Mouse (Mus musculus) embryo, embryonic 9.5 days (tissue): ENCODE measurements at regions not wholly inside any gene's neighbourhood (a gene's known extent, or its start where the extent isn't known, plus 50 kb on each side); places are given as distances from the start of the nearest gene placed in this dataset.
"Not testable (repeated sequence)": the region's sequence is repeated elsewhere in the genome, so short reads cannot be mapped to it uniquely, and the experiment has no call there.

Experiments used
- DNase-seq: peaks from one replicate; pipeline ENCODE4 v3.0.0-alpha.2; 2017; ENCODE audit errors: extremely low spot score

DNA sequence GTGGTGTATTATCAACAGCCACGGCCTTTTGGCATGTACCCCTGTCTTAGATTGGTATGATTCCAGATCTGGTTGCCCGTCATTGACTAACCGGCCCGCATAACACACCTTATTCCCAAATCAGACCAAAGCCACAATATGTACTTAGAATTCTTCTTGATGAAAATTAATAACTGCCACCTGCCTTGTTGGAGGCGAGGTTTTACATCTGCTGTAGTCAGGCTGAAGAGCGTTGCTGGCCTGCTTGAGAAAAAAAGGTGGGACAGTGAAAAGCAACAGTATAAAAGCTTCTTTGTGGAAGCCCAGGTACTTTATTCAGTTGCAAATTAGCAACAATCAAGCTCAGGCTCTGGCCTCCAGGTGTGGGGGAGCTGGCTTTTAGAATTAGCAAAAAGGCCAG, 223.6 kb upstream of the Car8 start:
- DNase-seq, result not testable (repeated sequence)

DNA sequence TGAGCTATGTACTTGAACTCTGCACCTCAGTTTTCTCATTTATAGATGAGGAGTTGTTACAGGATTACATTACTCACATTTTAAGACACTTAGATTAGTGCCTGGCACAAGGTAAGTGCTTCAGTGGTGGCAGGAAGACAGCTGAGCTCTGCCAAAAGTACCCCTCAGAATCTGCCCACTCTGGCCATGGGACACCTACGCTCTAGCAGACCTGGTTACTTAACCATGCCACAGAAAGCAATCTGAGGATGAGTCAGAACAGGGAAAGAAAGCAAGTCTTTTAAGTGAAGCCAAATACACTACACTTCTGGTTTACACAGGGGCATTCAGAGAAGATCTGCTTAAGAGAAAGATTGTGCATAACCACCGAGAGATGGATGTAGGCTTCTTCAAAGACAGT, 215.5 kb upstream of the Car8 start:
- DNase-seq, result no peak

DNA sequence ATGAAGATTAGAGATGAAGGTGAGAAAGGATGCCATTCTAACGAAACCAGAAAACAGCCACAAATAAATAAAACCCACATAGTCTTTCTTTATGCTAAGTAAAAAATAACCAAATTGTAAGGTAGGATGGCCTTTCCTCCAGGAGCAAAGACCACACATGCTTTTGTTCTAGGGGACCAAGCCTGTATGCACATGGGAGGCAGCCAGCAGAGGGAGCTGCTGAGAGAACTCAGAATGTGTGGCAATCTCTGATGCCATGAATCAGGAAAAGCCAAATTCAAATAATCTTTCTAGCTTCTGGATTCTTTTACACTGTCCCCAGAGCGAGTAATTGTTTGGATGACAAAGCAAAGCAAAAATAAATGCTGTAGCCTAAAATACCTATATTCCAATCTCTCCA, 193.6 kb upstream of the Car8 start:
- DNase-seq, result peak; percentile 37

DNA sequence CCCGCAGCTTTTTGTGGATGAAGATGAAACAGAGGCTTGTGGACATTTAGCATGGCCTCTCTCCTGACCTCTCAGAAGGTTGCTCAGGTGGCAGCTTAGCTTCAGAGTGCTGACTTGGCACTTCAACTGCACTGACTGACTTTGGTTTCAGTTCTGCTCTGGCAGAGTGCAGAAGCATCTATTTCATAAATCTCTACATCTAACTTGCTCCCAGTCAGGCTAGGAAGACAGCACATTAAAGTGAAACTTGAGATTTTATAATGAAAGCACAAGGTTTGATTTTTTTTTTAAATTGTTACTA, 192.1 kb upstream of the Car8 start:
- DNase-seq, result no peak

DNA sequence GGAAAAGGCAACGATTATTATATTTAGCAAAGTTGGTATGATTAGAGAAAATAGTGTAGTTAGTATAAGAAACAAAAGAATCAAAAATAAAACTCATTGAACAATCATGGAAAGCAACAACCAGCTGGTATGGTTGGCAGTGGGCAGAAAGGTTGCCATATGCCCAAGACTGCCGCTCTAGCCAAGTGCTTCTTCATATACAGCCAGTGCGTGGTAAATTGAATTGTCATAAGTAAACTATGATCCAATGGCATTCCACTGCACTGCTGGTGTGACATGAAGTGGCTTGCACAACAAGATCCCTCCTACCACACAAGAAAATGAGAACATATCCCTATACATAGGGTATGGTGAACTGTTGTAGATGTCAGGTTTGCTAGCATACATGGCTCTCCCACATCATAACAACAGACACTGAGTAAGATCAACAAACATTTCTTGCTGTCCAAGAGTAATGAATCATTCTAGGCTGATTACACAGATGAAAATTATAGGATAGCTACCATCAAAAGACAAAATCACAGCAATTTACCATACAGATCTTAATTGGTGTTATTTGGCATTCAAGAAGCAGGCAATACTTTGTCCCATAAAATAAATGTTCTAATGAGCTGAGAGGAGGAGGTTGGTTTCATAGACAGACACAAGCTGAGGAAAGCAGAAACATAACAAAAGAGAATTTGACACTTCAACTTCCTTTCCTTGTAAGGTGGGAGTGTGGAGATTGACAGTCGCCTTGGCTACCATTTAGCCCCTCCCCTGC, 191.6 kb upstream of the Car8 start:
- DNase-seq, result no peak

- no peak for DNase-seq
These were observed 190.9 kb upstream of the Car8 start for GRCm38 (mm10) chr4:8429771-8430170.

DNA sequence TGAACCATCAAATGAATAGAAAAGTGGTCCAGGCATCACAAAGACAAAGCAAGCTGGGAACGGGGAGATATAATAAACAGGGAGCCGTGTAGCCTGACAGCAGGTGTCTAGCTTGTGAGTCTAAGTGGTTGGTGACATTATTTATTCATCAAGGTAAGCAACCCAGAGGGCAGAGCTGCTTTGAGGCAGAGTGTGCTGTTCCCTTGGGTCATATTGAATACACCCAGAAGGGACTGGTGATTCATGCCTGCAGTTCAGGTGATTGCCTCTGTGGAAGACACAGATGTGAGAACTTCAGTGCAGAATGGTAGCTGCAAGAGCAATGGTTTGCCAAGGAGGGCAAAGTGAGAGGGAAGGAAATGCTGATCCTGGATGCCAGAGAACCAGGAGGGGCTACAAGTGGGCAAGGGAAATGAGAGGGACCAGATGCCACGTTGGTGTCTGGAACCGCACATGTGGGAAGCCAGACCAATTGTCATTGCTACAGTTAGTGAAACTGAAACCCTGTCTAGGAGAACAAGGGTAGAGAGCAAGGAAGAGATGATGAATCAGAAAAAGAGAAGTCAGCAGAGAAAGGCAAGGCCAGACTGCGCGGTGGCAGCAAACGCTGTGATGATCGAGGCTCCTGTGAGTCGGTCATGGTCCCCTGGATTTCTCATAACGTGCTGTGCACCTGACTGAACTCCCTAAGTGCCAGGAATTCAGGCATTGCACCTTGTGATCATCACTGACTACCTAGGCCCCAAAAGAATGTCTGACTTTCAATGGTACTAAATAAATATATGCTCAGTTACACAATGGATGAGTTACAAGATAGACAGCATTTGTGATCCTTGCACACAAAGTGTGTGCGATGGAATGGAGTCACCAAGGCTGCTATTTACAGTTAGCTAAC, 190.0 kb upstream of the Car8 start:
- no peak for DNase-seq

DNA sequence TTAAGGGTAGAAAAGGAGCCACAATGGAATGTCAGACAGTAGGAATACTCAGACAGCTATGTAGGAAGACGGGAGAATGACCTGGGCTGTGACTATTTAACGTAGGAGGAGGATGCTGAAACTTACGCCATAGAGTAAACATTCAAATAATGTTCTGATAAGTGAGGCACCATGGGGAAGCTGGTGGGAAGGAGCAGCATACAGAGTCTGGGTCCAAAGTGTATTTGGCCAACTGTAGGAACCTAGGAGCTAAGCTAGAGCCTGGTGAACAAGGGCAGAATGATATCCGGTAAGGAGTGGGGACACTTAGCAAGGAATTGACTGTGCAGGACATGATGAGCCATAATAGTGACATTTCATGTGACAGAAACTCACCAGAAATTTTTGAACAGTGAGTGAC, 189.0 kb upstream of the Car8 start:
- no peak for DNase-seq

- no peak for DNase-seq
These were observed 184.7 kb upstream of the Car8 start for GRCm38 (mm10) chr4:8423392-8424045.

DNA sequence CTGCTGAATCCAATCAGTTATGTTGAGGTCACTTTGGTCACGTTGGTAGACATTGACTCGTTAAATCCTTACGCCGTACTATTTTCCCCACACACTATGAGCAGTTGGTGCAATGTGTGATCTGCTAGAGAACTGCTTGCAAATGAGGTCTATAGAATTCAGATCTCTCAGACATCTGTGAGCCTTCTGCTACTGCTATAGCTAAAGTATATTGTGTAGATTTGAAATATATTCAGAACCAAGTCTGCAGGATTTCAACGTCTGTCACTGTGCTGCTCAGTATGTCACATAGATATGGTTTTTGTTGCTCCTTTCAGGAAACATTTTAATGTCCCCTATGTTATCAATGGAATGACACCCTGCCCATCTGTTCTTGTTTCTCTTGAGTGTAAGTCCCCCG, 182.4 kb upstream of the Car8 start:
- DNase-seq, result no peak

GRCm38 (mm10) chr4:8418374-8419031, 179.7 kb upstream of the Car8 start:
- no peak for DNase-seq

- DNase-seq, result no peak
These were observed 179.0 kb upstream of the Car8 start for GRCm38 (mm10) chr4:8417821-8418220.

- no peak for DNase-seq
These were observed 174.5 kb upstream of the Car8 start for GRCm38 (mm10) chr4:8413307-8413706.

DNA sequence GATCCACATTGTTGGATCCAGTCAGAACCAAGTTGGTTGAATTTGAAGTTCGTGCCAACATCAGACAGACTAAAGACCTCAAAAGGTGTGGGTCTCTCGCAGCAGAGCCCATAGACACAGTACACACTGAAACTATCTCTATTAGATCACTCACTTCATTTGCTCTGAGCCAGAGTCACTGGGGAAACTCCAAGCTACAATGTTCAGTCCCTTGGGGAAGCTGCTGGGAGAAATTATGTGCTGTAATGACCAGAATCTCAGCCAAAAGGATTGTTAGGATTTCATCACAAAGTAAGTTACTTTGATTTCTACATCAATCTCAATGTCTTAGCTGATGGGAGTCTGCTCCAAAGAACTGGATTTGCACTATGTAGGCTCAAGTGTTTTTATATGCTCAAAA, 161.2 kb upstream of the Car8 start:
- DNase-seq, result no peak

GRCm38 (mm10) chr4:8399430-8399829, 160.6 kb upstream of the Car8 start:
- DNase-seq, result no peak

DNA sequence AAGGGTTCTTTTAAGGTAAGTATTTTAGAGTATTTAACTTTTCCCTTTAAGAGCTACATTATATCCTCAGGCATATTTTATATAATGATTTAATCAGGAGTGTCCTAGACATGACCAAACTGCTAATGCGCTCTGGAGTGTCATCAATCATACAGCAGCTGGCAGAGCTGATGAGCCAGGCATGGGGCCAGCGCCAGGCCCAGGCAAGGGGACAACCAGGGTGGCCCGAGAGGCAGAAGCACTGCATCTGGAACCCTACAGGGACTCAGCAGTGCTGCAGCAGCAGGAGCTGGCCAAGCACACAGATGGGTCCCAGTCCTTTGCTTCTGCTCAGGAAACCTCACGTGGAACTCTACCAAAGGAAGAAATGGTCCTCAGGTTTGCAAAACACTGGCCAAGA, 160.1 kb upstream of the Car8 start:
- no peak for DNase-seq

GRCm38 (mm10) chr4:8383162-8383561, 144.3 kb upstream of the Car8 start:
- DNase-seq, result no peak

DNA sequence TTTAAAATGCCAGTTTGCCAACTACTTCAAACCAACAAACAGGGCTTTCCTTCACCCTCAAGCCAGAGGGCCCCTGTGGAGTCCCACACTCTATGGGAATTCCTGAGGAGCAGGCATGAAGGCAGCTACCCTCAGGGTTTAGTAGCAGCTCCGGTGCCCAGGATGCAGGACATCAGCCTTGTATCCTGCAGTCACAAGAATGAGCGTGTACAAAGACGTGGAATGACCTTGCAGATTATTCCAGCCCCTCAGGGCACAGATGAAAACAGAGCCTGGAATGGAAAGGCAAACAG, 143.2 kb upstream of the Car8 start:
- no peak for DNase-seq

- DNase-seq, result peak; percentile 32
These were observed 142.7 kb upstream of the Car8 start for GRCm38 (mm10) chr4:8381408-8382124.

GRCm38 (mm10) chr4:8380711-8381338, 142.0 kb upstream of the Car8 start:
- DNase-seq, result peak; percentile 72

DNA sequence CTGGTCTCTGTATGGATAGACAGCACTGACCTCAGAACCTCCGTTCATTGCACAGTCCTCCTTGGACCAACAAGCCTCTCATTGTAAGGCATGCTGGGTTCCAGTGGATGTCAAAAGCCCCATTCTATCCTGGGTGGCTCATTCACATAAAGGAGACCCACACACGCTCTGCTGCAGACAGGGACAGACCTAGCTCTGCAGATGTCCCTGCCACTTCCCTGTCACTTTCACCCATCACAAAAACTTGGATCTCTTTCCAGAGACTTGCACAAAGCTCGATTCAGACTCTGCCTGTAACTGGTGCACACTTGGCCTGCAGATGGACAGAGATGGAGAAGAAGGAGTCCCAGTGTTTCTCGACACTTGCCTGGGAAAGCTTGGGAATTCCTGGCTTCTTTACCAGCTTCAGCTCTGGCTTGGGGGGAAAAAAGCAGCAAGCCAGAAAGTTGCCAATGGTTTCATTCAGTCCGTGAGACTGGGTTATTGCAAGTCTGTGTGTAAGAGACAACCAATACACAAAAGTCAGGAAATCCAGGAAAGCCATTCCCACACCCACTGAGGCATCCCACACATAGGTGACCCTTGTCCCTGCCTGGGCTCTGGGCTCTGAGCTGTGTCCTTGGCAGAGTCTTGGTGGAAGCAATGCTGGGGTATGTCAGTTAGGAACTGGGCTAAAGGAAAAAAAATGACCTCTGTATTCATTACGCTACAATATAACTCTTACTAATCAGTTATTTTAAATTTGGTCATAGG, 136.1 kb upstream of the Car8 start:
- DNase-seq, result no peak
